21 mouse cellular contexts compared by ENCODE assay signal in genomic region chr5:49241708-49242107, GRCm38 (mm10).
DNase-seq lines count a peak whose midpoint lies in the region; ATAC-seq and TF ChIP-seq lines count a peak whose summit lies in the region.
"Had no signal": no experiment of that assay in that cellular context is flagged by ENCODE, and none has a peak within 500 bp of the region (broad histone marks: within the 10 kb centered on the region; RNA-seq: fewer than 3 reads in every experiment).

No protein-coding gene starts in this region.

- H3K4me2 ChIP-seq in kidney, embryonic 15.5 days = no peak overlapping the region
- H3K4me2 ChIP-seq: heart, embryonic 11.5 days; hindbrain, embryonic 12.5 days; hindbrain, embryonic 15.5 days had no signal

- TF ChIP-seq POLR2A in kidney, adult 2 months (IDR thresholded peaks at IDR 0.05; ENCODE audit: low read depth, low read length) = no peak

- no peaks in the 10 kb centered on the region for H3K4me1 ChIP-seq in kidney, adult 2 months (ENCODE audit: control insufficient read depth, insufficient read depth, low read length)
- H3K4me1 ChIP-seq in kidney, embryonic 15.5 days = no peaks in the 10 kb centered on the region; the same call in 1 of the 2 replicates
- H3K4me1 ChIP-seq: hindbrain, embryonic 12.5 days; hindbrain, embryonic 15.5 days had no signal

- TF ChIP-seq CTCF in kidney, adult 2 months (conservative IDR thresholded peaks at IDR 0.05; ENCODE audit: insufficient read depth, insufficient read length, low read depth, low read length) = no peak

- H3K4me3 ChIP-seq in kidney, adult 2 months (ENCODE audit: insufficient read depth, low read depth, low read length) = no peak overlapping the region
- H3K4me3 ChIP-seq in kidney, embryonic 15.5 days (replicated peaks) = no peak overlapping the region
- H3K4me3 ChIP-seq: heart, adult 2 months; hindbrain, embryonic 12.5 days; hindbrain, embryonic 15.5 days had no signal

- WGBS in kidney, adult 2 months = 52% methylated on average over 6 of the region's 6 CpGs
- WGBS in kidney, embryonic 15.5 days = 87% methylated on average over 6 of the region's 6 CpGs

- no peaks in the 10 kb centered on the region for H3K36me3 ChIP-seq in kidney, adult 2 months (ENCODE audit: control insufficient read depth, insufficient read depth, low read length)
- no peaks in the 10 kb centered on the region for H3K36me3 ChIP-seq in kidney, embryonic 15.5 days
- H3K36me3 ChIP-seq: hindbrain, embryonic 12.5 days; hindbrain, embryonic 15.5 days had no signal

- no peak overlapping the region for H3K9ac ChIP-seq in kidney, embryonic 15.5 days
- H3K9ac ChIP-seq: forebrain, postnatal 0 days; hindbrain, embryonic 12.5 days; hindbrain, embryonic 15.5 days had no signal

- peak; percentile 91 for ATAC-seq in kidney, embryonic 15.5 days (replicated peaks; ENCODE audit: low FRiP score)
- ATAC-seq: activated CD4-positive, CD25-positive, alpha-beta regulatory T cell, adult 4 months; forebrain, embryonic 14.5 days; forebrain, postnatal 0 days had no signal

- H3K27me3 ChIP-seq in kidney, adult 2 months (replicated peaks; ENCODE audit: control insufficient read depth, insufficient read depth, low read length) = no peaks in the 10 kb centered on the region
- H3K27me3 ChIP-seq in kidney, embryonic 15.5 days = no peaks in the 10 kb centered on the region
- H3K27me3 ChIP-seq: hindbrain, embryonic 12.5 days; hindbrain, embryonic 15.5 days had no signal

- DNase-seq in kidney, adult 2 months = peak; percentile 48
- no peak for DNase-seq in kidney, adult 18-20 months
- peak; percentile 34 for DNase-seq in kidney, postnatal 10 days
- peak; percentile 3 to 30 for DNase-seq in kidney, postnatal 36 days
- DNase-seq in ovary, adult 18-20 months (ENCODE audit: low spot score) = no peak
- no peak for DNase-seq in heart, adult 8-10 months (ENCODE audit: low spot score)
- DNase-seq in cerebellum, postnatal 25 days = no peak
- DNase-seq: adrenal gland, adult 8-10 months; adrenal gland, postnatal 25 days; cerebellum, adult 11-12 months; cerebellum, adult 8-10 months; cerebellum, postnatal 10 days; forebrain, postnatal 0 days; gastrocnemius, postnatal 25 days; heart, adult 2 months had no signal

- H3K9me3 ChIP-seq in kidney, embryonic 15.5 days (replicated peaks) = no peaks in the 10 kb centered on the region
- H3K9me3 ChIP-seq: hindbrain, embryonic 12.5 days; hindbrain, embryonic 15.5 days had no signal

- no peak overlapping the region for H3K27ac ChIP-seq in kidney, adult 2 months (ENCODE audit: insufficient read depth, low read depth, low read length)
- peak overlapping the region; percentile 61 for H3K27ac ChIP-seq in kidney, embryonic 15.5 days
- H3K27ac ChIP-seq: heart, adult 2 months; hindbrain, embryonic 12.5 days; hindbrain, embryonic 15.5 days had no signal

Comparison
In these comparisons a context has a peak if more than half of its experiments do, and no peak if none do; other contexts are left out.
1. DNase-seq: peak in kidney, adult 2 months (single experiment), kidney, postnatal 10 days (single experiment) and kidney, postnatal 36 days (2 of 2); none in kidney, adult 18-20 months (single experiment), ovary, adult 18-20 months (single experiment), heart, adult 8-10 months (single experiment) and cerebellum, postnatal 25 days (0 of 2).